Mouse (Mus musculus): ENCODE data around the gene Ptpn5. TPM values are rescaled to one million over a fixed set of nuclear protein-coding genes. Genes with fewer than 3 reads are reported as not detected.

Ptpn5 gene
- polyA plus RNA-seq (2015; fragmentation: Nextera tagmentation; extraction: Ambion mirVana): 1.2 and 1.3 TPM in 2 replicates

- H3K9ac ChIP-seq (ENCODE audit: low read length): peak within 1 kb of the TSS; percentile 67
- H3K4me1 ChIP-seq (ENCODE audit: control insufficient read depth, insufficient read depth, low read length): peaks cover 15% of the 10 kb centered on the region
- no peaks in the 10 kb centered on the region for H3K9me3 ChIP-seq (replicated peaks; ENCODE audit: control insufficient read depth, low read length)
- ATAC-seq (ENCODE audit: insufficient read depth, low FRiP score): no peak
- H3K27me3 ChIP-seq (ENCODE audit: control insufficient read depth, insufficient read depth, low read length): peaks cover 57% of the 10 kb centered on the region
- H3K4me3 ChIP-seq (replicated peaks; ENCODE audit: low read length): peak within 1 kb of the TSS; percentile 58
- WGBS: 9% methylated on average over 13 of the region's 13 CpGs
- H3K27ac ChIP-seq (ENCODE audit: low read length): no peak within 1 kb of the TSS
- peak within 1 kb of the TSS; percentile 98 for H3K4me2 ChIP-seq (ENCODE audit: low read depth, low read length)
- no peaks in the 10 kb centered on the region for H3K36me3 ChIP-seq (ENCODE audit: control insufficient read depth, insufficient read depth, low read length)
Measured at GRCm38 (mm10) chr7:47133331-47133730, at the start of gene Ptpn5. Ptpn5 (minus strand) TSS chr7:47133684.

DNA sequence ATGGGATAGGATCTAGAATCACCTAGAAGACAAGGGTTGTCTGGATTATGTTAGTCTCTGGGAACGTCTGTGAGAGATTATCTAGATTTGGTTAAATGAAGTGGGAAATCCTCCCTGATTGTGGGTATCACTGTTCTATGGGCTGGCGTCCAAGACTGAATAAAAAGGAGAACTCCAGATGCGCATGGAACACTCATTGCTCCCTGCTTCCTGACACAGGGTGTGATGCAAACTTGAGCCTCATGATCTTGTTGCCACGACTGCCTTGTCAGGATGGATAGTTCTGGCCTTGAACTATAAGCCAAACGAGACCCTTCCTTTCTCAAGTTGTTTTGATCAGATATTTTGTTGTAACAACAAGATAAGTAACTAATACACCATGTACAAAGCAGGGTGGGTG lies 37.3 kb upstream of the Ptpn5 start:
- no peak for ATAC-seq (ENCODE audit: insufficient read depth, low FRiP score)
- no peaks in the 10 kb centered on the region for H3K9me3 ChIP-seq (replicated peaks; ENCODE audit: control insufficient read depth, low read length)
- H3K4me3 ChIP-seq (replicated peaks; ENCODE audit: low read length): no peak overlapping the region
- no peak overlapping the region for H3K4me2 ChIP-seq (ENCODE audit: low read depth, low read length)
- H3K9ac ChIP-seq (ENCODE audit: low read length): no peak overlapping the region
- no peaks in the 10 kb centered on the region for H3K4me1 ChIP-seq (ENCODE audit: control insufficient read depth, insufficient read depth, low read length)
- no peaks in the 10 kb centered on the region for H3K27me3 ChIP-seq (ENCODE audit: control insufficient read depth, insufficient read depth, low read length)
- H3K27ac ChIP-seq (ENCODE audit: low read length): no peak overlapping the region
- WGBS: 55% methylated on average over 5 of the region's 5 CpGs
- H3K36me3 ChIP-seq (ENCODE audit: control insufficient read depth, insufficient read depth, low read length): no peaks in the 10 kb centered on the region

GRCm38 (mm10) chr7:47165028-47165427 lies 31.5 kb upstream of the Ptpn5 start:
- Histone ChIP-seq H3K4me1 (ENCODE audit: control insufficient read depth, insufficient read depth, low read length) (no peaks in the 10 kb centered on the region), H3K27ac (ENCODE audit: low read length) (no peak overlapping the region), H3K9me3 (replicated peaks; ENCODE audit: control insufficient read depth, low read length) (no peaks in the 10 kb centered on the region), H3K9ac (ENCODE audit: low read length) (no peak overlapping the region), H3K27me3 (ENCODE audit: control insufficient read depth, insufficient read depth, low read length) (no peaks in the 10 kb centered on the region), H3K4me3 (replicated peaks; ENCODE audit: low read length) (no peak overlapping the region), H3K36me3 (ENCODE audit: control insufficient read depth, insufficient read depth, low read length) (no peaks in the 10 kb centered on the region), H3K4me2 (ENCODE audit: low read depth, low read length) (no peak overlapping the region)
- 83% methylated on average over 4 of the region's 4 CpGs for whole genome bisulfite sequencing
- ATAC-seq (ENCODE audit: insufficient read depth, low FRiP score): no peak

DNA sequence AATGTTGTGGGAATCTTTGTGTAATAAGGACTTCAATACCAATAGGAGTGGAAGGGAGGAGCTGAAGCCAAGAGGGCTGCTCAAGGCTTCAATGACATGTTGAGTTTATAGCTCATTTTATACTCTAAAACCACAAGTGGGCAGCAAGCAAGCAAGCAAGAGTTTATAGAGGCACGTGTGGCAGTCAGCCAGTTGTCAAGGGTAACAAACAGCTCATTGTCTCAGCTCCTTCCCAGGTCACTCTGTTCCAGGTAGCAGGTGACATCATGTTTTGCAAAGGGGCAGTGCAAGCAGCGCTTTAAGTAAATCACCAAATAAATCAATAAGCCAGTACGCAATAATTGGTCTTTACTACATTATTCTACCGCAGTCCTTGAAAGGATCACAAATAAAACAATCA lies 29.7 kb upstream of the Ptpn5 start:
- Histone ChIP-seq H3K36me3 (ENCODE audit: control insufficient read depth, insufficient read depth, low read length) (no peaks in the 10 kb centered on the region), H3K9ac (ENCODE audit: low read length) (no peak overlapping the region), H3K27me3 (ENCODE audit: control insufficient read depth, insufficient read depth, low read length) (no peaks in the 10 kb centered on the region), H3K4me1 (ENCODE audit: control insufficient read depth, insufficient read depth, low read length) (no peaks in the 10 kb centered on the region), H3K27ac (ENCODE audit: low read length) (no peak overlapping the region), H3K4me2 (ENCODE audit: low read depth, low read length) (no peak overlapping the region), H3K4me3 (replicated peaks; ENCODE audit: low read length) (no peak overlapping the region), H3K9me3 (replicated peaks; ENCODE audit: control insufficient read depth, low read length) (no peaks in the 10 kb centered on the region)
- 60% methylated on average over 4 of the region's 4 CpGs for WGBS
- ATAC-seq (ENCODE audit: insufficient read depth, low FRiP score): no peak

DNA sequence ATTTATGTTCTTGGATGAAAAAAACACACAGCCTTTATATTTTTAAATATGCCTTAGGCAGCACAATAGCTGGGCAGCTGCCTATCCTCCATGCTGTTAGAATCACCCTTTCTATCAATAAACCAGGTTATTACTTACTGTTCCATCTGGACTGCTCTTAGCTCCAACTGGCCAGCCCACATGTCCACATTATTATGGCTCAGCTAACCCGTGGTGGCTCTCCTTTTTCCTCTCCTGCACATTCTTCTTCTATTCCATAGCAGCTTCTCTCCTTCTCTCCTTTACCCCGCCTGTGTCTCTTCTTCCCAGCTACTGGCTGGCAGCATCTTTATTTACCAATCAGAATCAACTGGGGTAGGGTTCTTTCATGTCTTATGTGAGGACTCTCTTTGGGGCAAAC lies 25.0 kb upstream of the Ptpn5 start:
- WGBS: 65% methylated on average over 2 of the region's 2 CpGs
- no peaks in the 10 kb centered on the region for H3K4me1 ChIP-seq (ENCODE audit: control insufficient read depth, insufficient read depth, low read length)
- ATAC-seq (ENCODE audit: insufficient read depth, low FRiP score): no peak
- H3K27me3 ChIP-seq (ENCODE audit: control insufficient read depth, insufficient read depth, low read length): no peaks in the 10 kb centered on the region
- no peak overlapping the region for H3K4me2 ChIP-seq (ENCODE audit: low read depth, low read length)
- H3K9ac ChIP-seq (ENCODE audit: low read length): no peak overlapping the region
- no peaks in the 10 kb centered on the region for H3K9me3 ChIP-seq (replicated peaks; ENCODE audit: control insufficient read depth, low read length)
- no peak overlapping the region for H3K27ac ChIP-seq (ENCODE audit: low read length)
- no peak overlapping the region for H3K4me3 ChIP-seq (replicated peaks; ENCODE audit: low read length)
- no peaks in the 10 kb centered on the region for H3K36me3 ChIP-seq (ENCODE audit: control insufficient read depth, insufficient read depth, low read length)

DNA sequence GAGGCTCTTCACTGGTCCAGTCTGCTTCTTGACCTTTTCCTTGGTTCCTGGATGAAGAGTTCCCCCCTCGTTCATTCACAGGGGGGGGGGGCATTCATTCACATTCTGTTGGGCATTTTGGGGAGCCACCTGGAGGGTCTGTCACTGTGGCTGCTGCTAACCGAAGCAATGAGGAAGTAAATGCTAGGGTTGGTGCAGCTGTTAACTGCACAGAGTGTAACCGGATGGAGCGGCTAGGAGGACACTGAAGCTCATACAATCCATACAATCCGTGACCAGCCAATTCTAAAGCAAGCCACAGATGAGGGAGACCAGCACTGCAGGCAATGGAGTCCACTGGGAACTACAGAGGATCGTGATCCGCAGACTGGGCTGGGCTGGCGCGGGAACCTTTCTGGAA lies 24.3 kb upstream of the Ptpn5 start:
- Histone ChIP-seq H3K4me2 (ENCODE audit: low read depth, low read length) (no peak overlapping the region), H3K27me3 (ENCODE audit: control insufficient read depth, insufficient read depth, low read length) (no peaks in the 10 kb centered on the region), H3K4me1 (ENCODE audit: control insufficient read depth, insufficient read depth, low read length) (no peaks in the 10 kb centered on the region), H3K9ac (ENCODE audit: low read length) (no peak overlapping the region), H3K36me3 (ENCODE audit: control insufficient read depth, insufficient read depth, low read length) (no peaks in the 10 kb centered on the region), H3K4me3 (replicated peaks; ENCODE audit: low read length) (no peak overlapping the region), H3K9me3 (replicated peaks; ENCODE audit: control insufficient read depth, low read length) (no peaks in the 10 kb centered on the region), H3K27ac (ENCODE audit: low read length) (no peak overlapping the region)
- no peak for ATAC-seq (ENCODE audit: insufficient read depth, low FRiP score)
- WGBS: 81% methylated on average over 9 of the region's 9 CpGs

GRCm38 (mm10) chr7:47155849-47156248 lies 22.4 kb upstream of the Ptpn5 start:
- Histone ChIP-seq H3K9me3 (replicated peaks; ENCODE audit: control insufficient read depth, low read length) (no peaks in the 10 kb centered on the region), H3K27me3 (ENCODE audit: control insufficient read depth, insufficient read depth, low read length) (no peaks in the 10 kb centered on the region), H3K27ac (ENCODE audit: low read length) (no peak overlapping the region), H3K4me2 (ENCODE audit: low read depth, low read length) (no peak overlapping the region), H3K4me1 (ENCODE audit: control insufficient read depth, insufficient read depth, low read length) (no peaks in the 10 kb centered on the region), H3K4me3 (replicated peaks; ENCODE audit: low read length) (no peak overlapping the region), H3K36me3 (ENCODE audit: control insufficient read depth, insufficient read depth, low read length) (no peaks in the 10 kb centered on the region), H3K9ac (ENCODE audit: low read length) (no peak overlapping the region)
- 87% methylated on average over 2 of the region's 2 CpGs for WGBS
- ATAC-seq (ENCODE audit: insufficient read depth, low FRiP score): no peak

DNA sequence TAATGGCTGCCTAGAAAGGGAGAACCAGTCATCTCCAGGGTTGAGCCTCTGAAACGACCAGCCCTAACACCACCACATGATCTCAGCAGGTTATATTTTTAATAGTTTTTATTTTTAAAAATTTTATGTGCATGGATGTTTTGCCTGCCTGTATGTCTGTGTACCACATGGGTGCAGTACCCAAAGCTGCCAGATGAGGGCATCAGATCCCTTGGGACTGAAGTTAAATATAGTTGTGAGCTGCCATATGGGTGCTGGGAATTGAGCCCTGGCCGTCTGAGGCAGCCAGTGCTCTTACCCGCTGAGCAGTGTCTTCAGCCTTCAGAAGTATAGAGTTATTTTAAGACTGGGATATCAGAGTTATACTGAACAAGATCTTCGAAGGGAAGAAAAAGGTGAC lies 21.9 kb upstream of the Ptpn5 start:
- ATAC-seq (ENCODE audit: insufficient read depth, low FRiP score): no peak

DNA sequence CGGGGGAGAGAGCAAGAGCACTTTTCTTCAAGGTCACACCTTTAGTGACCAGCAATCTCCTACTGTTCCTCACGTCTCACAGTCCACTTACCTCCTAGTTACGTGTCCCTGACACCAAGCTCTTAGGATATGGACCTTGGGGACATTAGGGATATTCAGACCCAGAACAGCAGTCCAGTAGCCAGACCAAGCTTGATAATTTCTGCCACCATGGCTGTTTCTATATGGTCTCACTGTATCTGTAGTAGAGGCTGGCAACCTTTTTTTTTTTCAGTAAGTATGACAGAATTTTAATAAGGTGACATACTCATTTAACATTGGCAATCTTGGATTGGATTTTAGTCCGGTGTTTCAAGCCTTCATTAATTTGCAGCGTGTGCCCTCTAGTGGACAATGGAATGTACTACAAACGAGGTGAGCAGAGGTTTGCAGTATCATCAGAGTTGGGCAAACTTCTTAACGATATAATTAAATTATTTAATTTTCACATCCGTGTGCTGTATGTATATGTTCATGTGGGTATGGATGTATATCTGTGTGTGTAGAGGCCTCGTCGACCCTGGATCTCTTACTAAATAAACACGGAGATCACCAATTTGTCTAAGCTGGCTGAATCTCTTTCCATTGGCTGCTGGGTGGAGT lies 17.1 kb upstream of the Ptpn5 start:
- ATAC-seq (ENCODE audit: insufficient read depth, low FRiP score): no peak
- Histone ChIP-seq H3K4me3 (replicated peaks; ENCODE audit: low read length) (no peak overlapping the region; the same call in 1 of the 2 replicates), H3K9ac (ENCODE audit: low read length) (no peak overlapping the region), H3K36me3 (ENCODE audit: control insufficient read depth, insufficient read depth, low read length) (no peaks in the 10 kb centered on the region), H3K27ac (ENCODE audit: low read length) (no peak overlapping the region), H3K4me1 (ENCODE audit: control insufficient read depth, insufficient read depth, low read length) (no peaks in the 10 kb centered on the region), H3K4me2 (ENCODE audit: low read depth, low read length) (peak overlapping the region; percentile 39), H3K27me3 (ENCODE audit: control insufficient read depth, insufficient read depth, low read length) (no peaks in the 10 kb centered on the region), H3K9me3 (replicated peaks; ENCODE audit: control insufficient read depth, low read length) (no peaks in the 10 kb centered on the region)
- WGBS: 15% methylated on average over 11 of the region's 11 CpGs

More for the DNA sequence above, 21.9 kb upstream of the Ptpn5 start:
- H3K27me3 ChIP-seq (ENCODE audit: control insufficient read depth, insufficient read depth, low read length): no peaks in the 10 kb centered on the region
- H3K4me3 ChIP-seq (replicated peaks; ENCODE audit: low read length): no peak overlapping the region
- H3K9ac ChIP-seq (ENCODE audit: low read length): no peak overlapping the region
- no peaks in the 10 kb centered on the region for H3K4me1 ChIP-seq (ENCODE audit: control insufficient read depth, insufficient read depth, low read length)
- no peaks in the 10 kb centered on the region for H3K36me3 ChIP-seq (ENCODE audit: control insufficient read depth, insufficient read depth, low read length)
- H3K9me3 ChIP-seq (replicated peaks; ENCODE audit: control insufficient read depth, low read length): no peaks in the 10 kb centered on the region
- no peak overlapping the region for H3K27ac ChIP-seq (ENCODE audit: low read length)
- 87% methylated on average over 4 of the region's 4 CpGs for WGBS
- no peak overlapping the region for H3K4me2 ChIP-seq (ENCODE audit: low read depth, low read length)

All from stomach, embryonic 16.5 days (tissue).